Mouse (Mus musculus) bone marrow, adult 2 months (tissue): ENCODE data around the gene Arl2.

Source experiments
- CTCF ChIP-seq: fragments of 200-500 bp; IDR thresholded peaks from 2 replicates; pipeline ENCODE4 v1.5.1; 2011; ENCODE audit warnings: low read length, control low read depth; ENCODE audit not compliant: control insufficient read depth, insufficient read depth
- POLR2A ChIP-seq: fragments of 200-500 bp; IDR thresholded peaks from 2 replicates; pipeline ENCODE4 v1.6.1; 2011; ENCODE audit warnings: low read depth, mild to moderate bottlenecking, control low read depth, low read length, borderline replicate concordance; ENCODE audit not compliant: control insufficient read depth

- no peak for TF ChIP-seq POLR2A
- no peak for TF ChIP-seq CTCF
Measured at GRCm38 (mm10) chr19:6178775-6179174, 37.4 kb upstream of the Arl2 start.
